Mouse (Mus musculus): ENCODE measurements around the gene Lancl2. TPM values are rescaled to one million over a fixed set of nuclear protein-coding genes. Genes with fewer than 3 reads are reported as not detected.

Gene Lancl2
- polyA plus RNA-seq, 1 experiment: 62.9 TPM

DNA sequence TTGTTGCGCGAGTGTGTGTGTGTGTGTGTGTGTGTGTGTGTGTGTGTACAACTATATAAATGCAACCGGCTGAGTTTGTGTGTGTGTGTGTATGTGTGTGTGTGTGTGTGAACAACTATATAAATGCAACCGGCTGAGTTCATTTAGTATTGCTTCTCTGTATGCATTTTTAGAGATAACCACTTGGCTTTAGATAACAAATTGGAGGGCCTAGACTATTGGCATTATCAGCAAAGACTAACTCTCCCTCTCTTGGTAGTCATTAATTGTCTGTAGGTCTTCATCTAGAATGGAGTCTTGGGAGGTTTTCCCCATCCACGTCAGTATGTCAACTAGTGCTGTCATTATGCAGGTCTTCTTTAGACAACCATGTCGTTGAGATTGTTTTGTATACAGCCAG, 85.0 kb downstream of the Lancl2 start:
- peaks cover 1% of the 10 kb centered on the region; the same call in 1 of the 2 replicates for H3K4me1 ChIP-seq (ENCODE audit: control insufficient read depth, insufficient read depth, low read length)
- H3K27ac ChIP-seq (ENCODE audit: insufficient read depth, low read length): no peak overlapping the region
- no peak for TF ChIP-seq CTCF (IDR thresholded peaks at IDR 0.05; ENCODE audit: extremely low read depth, insufficient read depth, low read length)
- TF ChIP-seq POLR2A (IDR thresholded peaks at IDR 0.05; ENCODE audit: extremely low read depth, insufficient read depth, low read length): no peak
- no peak overlapping the region for H3K4me3 ChIP-seq (ENCODE audit: insufficient read depth, low read length)

Other genes starting within 250 kb of the Lancl2 start
- gene Ppm1k, start 167.1 kb upstream of the Lancl2 start, polyA plus RNA-seq (2012; rRNA removed): 39.6 and 40.7 TPM in 2 replicates
- 10.6 and 10.9 TPM in 2 replicates for gene Herc6, start 121.5 kb upstream of the Lancl2 start, polyA plus RNA-seq (2012; rRNA removed)
- gene Pyurf, start 10.5 kb upstream of the Lancl2 start, polyA plus RNA-seq (2012; rRNA removed): 17.5 and 19.1 TPM in 2 replicates
- 83.2 and 85.8 TPM in 2 replicates for gene Vopp1, start 122.6 kb downstream of the Lancl2 start, polyA plus RNA-seq (2012; rRNA removed)
- gene Vmn1r21, start 147.8 kb downstream of the Lancl2 start, polyA plus RNA-seq (2012; rRNA removed): not detected in 2 replicates
- not detected in 2 replicates for gene Vmn1r22, start 205.5 kb downstream of the Lancl2 start, polyA plus RNA-seq (2012; rRNA removed)
- gene Vmn1r23, start 224.3 kb downstream of the Lancl2 start, polyA plus RNA-seq (2012; rRNA removed): not detected in 2 replicates

Data from cortical plate, adult 2 months (tissue).